7 mouse cellular contexts compared by ENCODE assay signal in the genomic region with DNA sequence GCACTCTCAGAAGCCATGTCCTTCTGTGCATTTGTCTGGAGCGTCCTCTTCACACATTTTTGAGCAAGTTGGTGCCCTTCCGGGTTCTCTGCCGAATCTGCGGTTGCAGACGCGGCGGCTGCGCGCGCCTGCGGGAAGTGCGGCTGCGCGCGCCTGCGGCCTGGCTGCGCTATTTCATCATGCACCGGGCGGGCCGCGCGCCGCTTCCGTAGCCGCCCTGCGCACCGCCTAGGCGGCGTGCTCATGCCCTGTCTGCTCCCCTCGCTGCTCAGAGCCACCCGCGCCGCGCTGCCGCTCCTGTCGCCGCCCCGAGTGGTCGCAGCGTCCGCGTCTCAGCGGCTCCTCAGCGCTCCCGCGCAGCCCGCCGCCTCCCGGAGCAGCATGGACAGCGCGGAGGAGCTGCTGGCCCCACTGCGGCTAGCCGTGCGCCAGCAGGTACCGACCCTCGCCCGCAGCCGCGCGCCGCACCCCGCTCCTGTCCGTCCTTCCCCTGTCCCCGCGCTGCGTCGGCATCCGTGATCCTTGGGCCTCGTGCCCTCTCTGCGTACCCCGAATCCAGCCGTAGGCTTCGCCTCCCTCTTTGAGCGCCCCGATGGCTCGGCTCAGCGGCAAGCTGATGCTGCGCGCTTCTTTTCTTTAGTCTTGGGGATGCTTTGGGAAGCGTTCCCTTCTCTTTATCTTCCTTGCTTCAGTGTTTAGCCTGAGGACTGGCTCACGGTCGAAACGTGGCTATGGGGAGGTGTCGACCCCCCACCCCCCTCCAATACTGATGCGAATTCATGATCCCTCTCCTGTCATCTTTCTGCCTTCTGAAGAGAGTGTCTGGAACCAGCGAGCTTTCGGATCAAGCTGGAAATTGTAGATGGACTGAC. TPM values are rescaled to one million over a fixed set of nuclear protein-coding genes. Genes with fewer than 3 reads are reported as not detected.
DNase-seq lines count a peak whose midpoint lies in the region; ATAC-seq and TF ChIP-seq lines count a peak whose summit lies in the region.

A gene (plus strand): TSS at position 209 of the 872 bp plus-strand sequence.

- peak; percentile 76 for DNase-seq in adrenal gland, adult 8-10 months
- DNase-seq in embryo, embryonic 9.5 days (ENCODE audit: extremely low spot score) = peak; percentile 87
- DNase-seq in gonadal fat pad, adult 2 months (ENCODE audit: low read depth) = no peak
- peak; percentile 84 for DNase-seq in left cerebral cortex, postnatal 4 days

- ATAC-seq in intestine, postnatal 0 days = peak; percentile 95
- peak; percentile 97 for ATAC-seq in midbrain, embryonic 12.5 days (ENCODE audit: low FRiP score, low read depth)

- H3K9me3 ChIP-seq in intestine, postnatal 0 days (ENCODE audit: control insufficient read depth) = no peaks in the 10 kb centered on the region
- no peaks in the 10 kb centered on the region for H3K9me3 ChIP-seq in midbrain, embryonic 12.5 days

- intact Hi-C loops in left cerebral cortex, postnatal 4 days (cut with DNase I) = no loop called here

- H3K9ac ChIP-seq in intestine, postnatal 0 days (ENCODE audit: low read depth, low read length) = peak within 1 kb of the TSS; percentile 93
- peak within 1 kb of the TSS; percentile 98 for H3K9ac ChIP-seq in midbrain, embryonic 12.5 days (replicated peaks)

- peak; percentile 80 for TF ChIP-seq POLR2A in small intestine, adult 2 months (IDR thresholded peaks at IDR 0.05; ENCODE audit: low read depth, low read length)

- peak; percentile 49 for TF ChIP-seq CTCF in intestine, postnatal 0 days (IDR thresholded peaks at IDR 0.05; ENCODE audit: low read depth)
- no peak for TF ChIP-seq CTCF in small intestine, adult 2 months (IDR thresholded peaks at IDR 0.05; ENCODE audit: extremely low read depth, insufficient read length, insufficient replicate concordance, low read depth, low read length)

- H3K4me1 ChIP-seq in intestine, postnatal 0 days (replicated peaks; ENCODE audit: control insufficient read depth, insufficient read depth, low read length) = 0 out of 2 replicates have a peak, but pooled peaks cover 3% of the 10 kb centered on the region
- peaks cover 19% of the 10 kb centered on the region for H3K4me1 ChIP-seq in midbrain, embryonic 12.5 days
- H3K4me1 ChIP-seq in small intestine, adult 2 months (ENCODE audit: control insufficient read depth, insufficient read depth, insufficient read length, low read length) = peaks cover 2% of the 10 kb centered on the region; the same call in 1 of the 2 replicates

- H3K27me3 ChIP-seq in intestine, postnatal 0 days (replicated peaks; ENCODE audit: control insufficient read depth, insufficient read depth, low read length) = no peaks in the 10 kb centered on the region
- no peaks in the 10 kb centered on the region for H3K27me3 ChIP-seq in midbrain, embryonic 12.5 days
- no peaks in the 10 kb centered on the region for H3K27me3 ChIP-seq in small intestine, adult 2 months (ENCODE audit: control insufficient read depth, insufficient read depth, low read length)

- peak within 1 kb of the TSS; percentile 91 for H3K4me2 ChIP-seq in intestine, postnatal 0 days (replicated peaks; ENCODE audit: low read depth)
- H3K4me2 ChIP-seq in midbrain, embryonic 12.5 days (replicated peaks) = peak within 1 kb of the TSS; percentile 77

- H3K27ac ChIP-seq in intestine, postnatal 0 days (ENCODE audit: low read depth, low read length) = peak within 1 kb of the TSS; percentile 92
- peak within 1 kb of the TSS; percentile 97 for H3K27ac ChIP-seq in midbrain, embryonic 12.5 days (replicated peaks)
- peak within 1 kb of the TSS; percentile 87 for H3K27ac ChIP-seq in small intestine, adult 2 months (ENCODE audit: insufficient read depth, low read depth, low read length)

- H3K36me3 ChIP-seq in intestine, postnatal 0 days (ENCODE audit: control insufficient read depth, insufficient read depth) = no peaks in the 10 kb centered on the region
- no peaks in the 10 kb centered on the region for H3K36me3 ChIP-seq in midbrain, embryonic 12.5 days
- H3K36me3 ChIP-seq in small intestine, adult 2 months (ENCODE audit: control insufficient read depth, insufficient read depth, low read length) = no peaks in the 10 kb centered on the region

- under 1% methylated on average over 87 of the region's 87 CpGs for WGBS in intestine, postnatal 0 days
- under 1% methylated on average over 62 of the region's 87 CpGs for WGBS in midbrain, embryonic 12.5 days
- under 1% methylated on average over 87 of the region's 87 CpGs for WGBS in small intestine, adult 2 months

- peak within 1 kb of the TSS; percentile 96 for H3K4me3 ChIP-seq in intestine, postnatal 0 days (ENCODE audit: low read depth, low read length)
- peak within 1 kb of the TSS; percentile 95 for H3K4me3 ChIP-seq in midbrain, embryonic 12.5 days
- peak within 1 kb of the TSS; percentile 91 for H3K4me3 ChIP-seq in small intestine, adult 2 months (ENCODE audit: low read depth, low read length)

RNA-seq across cellular contexts. Expression of the gene that starts here (rescaled TPM):
- total RNA-seq in adrenal gland, adult 8-10 months (2022) = 10 to 100 TPM; 69.8 to 78.8 (median 70.4) TPM
- polyA plus RNA-seq in gonadal fat pad, adult 2 months (2012; rRNA removed) = 38.8 and 43.2 TPM in 2 replicates
- 66.8 and 67.7 TPM in 2 replicates for polyA plus RNA-seq in intestine, postnatal 0 days (2015; fragmentation: Nextera tagmentation; extraction: Ambion mirVana)
- 100 to 1,000 TPM; 197 to 204 TPM for total RNA-seq in left cerebral cortex, postnatal 4 days (2021)
- 198 and 207 TPM in 2 replicates for polyA plus RNA-seq in midbrain, embryonic 12.5 days (2016; fragmentation: Nextera tagmentation; extraction: Ambion mirVana)
- 11.2 and 31.4 TPM in 2 replicates for polyA plus RNA-seq in small intestine, adult 2 months (2012; rRNA removed)
